Mouse (Mus musculus): Measurements from ENCODE around the gene Slc34a1. TPM values are rescaled to one million over a fixed set of nuclear protein-coding genes. Genes with fewer than 3 reads are reported as not detected.

The Slc34a1 gene
- total and polyA plus RNA-seq, 2 experiments from 2014 or later, result not detected

- Histone ChIP-seq H3K9me3 (replicated peaks; ENCODE audit: control insufficient read depth, low read length) (no peaks in the 10 kb centered on the region), H3K4me3 (ENCODE audit: low read depth, low read length) (peak overlapping the region; percentile 74), H3K27me3 (ENCODE audit: control insufficient read depth, insufficient read depth, low read length) (no peaks in the 10 kb centered on the region), H3K36me3 (replicated peaks; ENCODE audit: control insufficient read depth, insufficient read depth, low read length) (no peaks in the 10 kb centered on the region), H3K4me2 (ENCODE audit: low read depth, low read length) (peak overlapping the region; percentile 62), H3K4me1 (ENCODE audit: control insufficient read depth, insufficient read depth) (peaks cover 25% of the 10 kb centered on the region), H3K9ac (replicated peaks; ENCODE audit: low read depth, low read length) (peak overlapping the region; percentile 13; the same call in 1 of the 2 replicates), H3K27ac (ENCODE audit: low read depth) (peak overlapping the region; percentile 89)
- 40% methylated on average over 9 of the region's 9 CpGs for WGBS
- no peak for DNase-seq (ENCODE audit: low spot score)
- TF ChIP-seq EP300 (IDR thresholded peaks at IDR 0.05; ENCODE audit: low read depth) (no peak), CTCF (IDR thresholded peaks at IDR 0.05; ENCODE audit: low read depth) (no peak)
- ATAC-seq (ENCODE audit: insufficient read depth, low read depth), result no peak
Measured at GRCm38 (mm10) chr13:55443799-55444285, 45.9 kb downstream of the Slc34a1 start.

GRCm38 (mm10) chr13:55444286-55444936 is 46.4 kb downstream of the Slc34a1 start:
- ATAC-seq (ENCODE audit: insufficient read depth, low read depth), result peak; percentile 57
- H3K9ac ChIP-seq (replicated peaks; ENCODE audit: low read depth, low read length), result peak overlapping the region; percentile 13
- H3K27me3 ChIP-seq (ENCODE audit: control insufficient read depth, insufficient read depth, low read length), result no peaks in the 10 kb centered on the region
- no peaks in the 10 kb centered on the region for H3K36me3 ChIP-seq (replicated peaks; ENCODE audit: control insufficient read depth, insufficient read depth, low read length)
- under 1% methylated on average over 33 of the region's 33 CpGs for WGBS
- peak overlapping the region; percentile 74 for H3K4me3 ChIP-seq (ENCODE audit: low read depth, low read length)
- H3K27ac ChIP-seq (ENCODE audit: low read depth), result peak overlapping the region; percentile 89
- no peak for DNase-seq (ENCODE audit: low spot score)
- H3K4me1 ChIP-seq (ENCODE audit: control insufficient read depth, insufficient read depth), result peaks cover 31% of the 10 kb centered on the region
- TF ChIP-seq CTCF (IDR thresholded peaks at IDR 0.05; ENCODE audit: low read depth) (no peak), EP300 (IDR thresholded peaks at IDR 0.05; ENCODE audit: low read depth) (peak; percentile 32; the same call in 1 of the 2 replicates)
- peak overlapping the region; percentile 62 for H3K4me2 ChIP-seq (ENCODE audit: low read depth, low read length)
- no peaks in the 10 kb centered on the region for H3K9me3 ChIP-seq (replicated peaks; ENCODE audit: control insufficient read depth, low read length)

GRCm38 (mm10) chr13:55444937-55445315 is 46.9 kb downstream of the Slc34a1 start, which contains the start of gene Grk6:
TSS of gene Grk6 (plus strand) at chr13:55445072.
- Histone ChIP-seq H3K4me3 (ENCODE audit: low read depth, low read length) (peak within 1 kb of the TSS; percentile 74), H3K36me3 (replicated peaks; ENCODE audit: control insufficient read depth, insufficient read depth, low read length) (no peaks in the 10 kb centered on the region), H3K27ac (ENCODE audit: low read depth) (peak within 1 kb of the TSS; percentile 89), H3K9ac (replicated peaks; ENCODE audit: low read depth, low read length) (peak within 1 kb of the TSS; percentile 78), H3K9me3 (replicated peaks; ENCODE audit: control insufficient read depth, low read length) (no peaks in the 10 kb centered on the region), H3K4me2 (ENCODE audit: low read depth, low read length) (peak within 1 kb of the TSS; percentile 81), H3K4me1 (ENCODE audit: control insufficient read depth, insufficient read depth) (peaks cover 35% of the 10 kb centered on the region), H3K27me3 (ENCODE audit: control insufficient read depth, insufficient read depth, low read length) (no peaks in the 10 kb centered on the region)
- DNase-seq (ENCODE audit: low spot score) (peak; percentile 99), ATAC-seq (ENCODE audit: insufficient read depth, low read depth) (peak; percentile 95)
- TF ChIP-seq CTCF (IDR thresholded peaks at IDR 0.05; ENCODE audit: low read depth) (no peak), EP300 (IDR thresholded peaks at IDR 0.05; ENCODE audit: low read depth) (peak; percentile 15; the same call in 1 of the 2 replicates)
- 0% methylated on average over 34 of the region's 35 CpGs for WGBS

GRCm38 (mm10) chr13:55445361-55446091 is 47.5 kb downstream of the Slc34a1 start:
- no peaks in the 10 kb centered on the region for H3K9me3 ChIP-seq (replicated peaks; ENCODE audit: control insufficient read depth, low read length)
- H3K4me1 ChIP-seq (ENCODE audit: control insufficient read depth, insufficient read depth), result peaks cover 41% of the 10 kb centered on the region
- ATAC-seq (ENCODE audit: insufficient read depth, low read depth), result no peak
- no peaks in the 10 kb centered on the region for H3K27me3 ChIP-seq (ENCODE audit: control insufficient read depth, insufficient read depth, low read length)
- H3K36me3 ChIP-seq (replicated peaks; ENCODE audit: control insufficient read depth, insufficient read depth, low read length), result peaks cover 5% of the 10 kb centered on the region; the same call in 1 of the 2 replicates
- peak overlapping the region; percentile 78 for H3K9ac ChIP-seq (replicated peaks; ENCODE audit: low read depth, low read length)
- under 1% methylated on average over 62 of the region's 66 CpGs for WGBS
- H3K4me3 ChIP-seq (ENCODE audit: low read depth, low read length), result peak overlapping the region; percentile 74
- TF ChIP-seq CTCF (IDR thresholded peaks at IDR 0.05; ENCODE audit: low read depth) (no peak), EP300 (IDR thresholded peaks at IDR 0.05; ENCODE audit: low read depth) (no peak)
- no peak for DNase-seq (ENCODE audit: low spot score)
- H3K4me2 ChIP-seq (ENCODE audit: low read depth, low read length), result peak overlapping the region; percentile 81
- H3K27ac ChIP-seq (ENCODE audit: low read depth), result peak overlapping the region; percentile 89

GRCm38 (mm10) chr13:55446483-55447105 is 48.6 kb downstream of the Slc34a1 start:
- H3K4me1 ChIP-seq (ENCODE audit: control insufficient read depth, insufficient read depth), result peaks cover 50% of the 10 kb centered on the region
- peaks cover 15% of the 10 kb centered on the region for H3K36me3 ChIP-seq (replicated peaks; ENCODE audit: control insufficient read depth, insufficient read depth, low read length)
- H3K9me3 ChIP-seq (replicated peaks; ENCODE audit: control insufficient read depth, low read length), result no peaks in the 10 kb centered on the region
- DNase-seq (ENCODE audit: low spot score), result no peak
- ATAC-seq (ENCODE audit: insufficient read depth, low read depth), result no peak
- no peak overlapping the region for H3K27ac ChIP-seq (ENCODE audit: low read depth)
- H3K27me3 ChIP-seq (ENCODE audit: control insufficient read depth, insufficient read depth, low read length), result no peaks in the 10 kb centered on the region
- H3K4me2 ChIP-seq (ENCODE audit: low read depth, low read length), result peak overlapping the region; percentile 81
- TF ChIP-seq CTCF (IDR thresholded peaks at IDR 0.05; ENCODE audit: low read depth), result no peak
- no peak for TF ChIP-seq EP300 (IDR thresholded peaks at IDR 0.05; ENCODE audit: low read depth)
- H3K4me3 ChIP-seq (ENCODE audit: low read depth, low read length), result peak overlapping the region; percentile 74
- peak overlapping the region; percentile 78; the same call in 1 of the 2 replicates for H3K9ac ChIP-seq (replicated peaks; ENCODE audit: low read depth, low read length)
- WGBS, result 70% methylated on average over 6 of the region's 6 CpGs
